Mouse (Mus musculus): Measurements from ENCODE around the gene Hectd1. TPM values are rescaled to one million over a fixed set of nuclear protein-coding genes. Genes with fewer than 3 reads are reported as not detected.

Hectd1 gene
- polyA plus RNA-seq, 1 experiment: 93.5 TPM

- Histone ChIP-seq H3K4me3 (ENCODE audit: insufficient read depth, low read length) (no peak overlapping the region), H3K27ac (ENCODE audit: insufficient read depth, low read length) (no peak overlapping the region), H3K4me1 (ENCODE audit: control insufficient read depth, insufficient read depth, low read length) (no peaks in the 10 kb centered on the region)
- TF ChIP-seq POLR2A (IDR thresholded peaks at IDR 0.05; ENCODE audit: low read depth, low read length) (no peak), CTCF (IDR thresholded peaks at IDR 0.05; ENCODE audit: borderline replicate concordance, insufficient read depth, low read length) (no peak)
Measured at GRCm38 (mm10) chr12:51858134-51859028, 29.0 kb upstream of the Hectd1 start.

GRCm38 (mm10) chr12:51856768-51857295 is 27.5 kb upstream of the Hectd1 start:
- no peak overlapping the region for H3K4me3 ChIP-seq (ENCODE audit: insufficient read depth, low read length)
- TF ChIP-seq CTCF (IDR thresholded peaks at IDR 0.05; ENCODE audit: borderline replicate concordance, insufficient read depth, low read length) (no peak), POLR2A (IDR thresholded peaks at IDR 0.05; ENCODE audit: low read depth, low read length) (no peak)
- H3K27ac ChIP-seq (ENCODE audit: insufficient read depth, low read length): no peak overlapping the region
- no peaks in the 10 kb centered on the region for H3K4me1 ChIP-seq (ENCODE audit: control insufficient read depth, insufficient read depth, low read length)

- TF ChIP-seq POLR2A (IDR thresholded peaks at IDR 0.05; ENCODE audit: low read depth, low read length) (no peak), CTCF (IDR thresholded peaks at IDR 0.05; ENCODE audit: borderline replicate concordance, insufficient read depth, low read length) (no peak)
Measured at GRCm38 (mm10) chr12:51855872-51856271, 26.5 kb upstream of the Hectd1 start.

GRCm38 (mm10) chr12:51855453-51855852 is 26.1 kb upstream of the Hectd1 start:
- H3K4me1 ChIP-seq (ENCODE audit: control insufficient read depth, insufficient read depth, low read length): no peaks in the 10 kb centered on the region
- no peak overlapping the region for H3K4me3 ChIP-seq (ENCODE audit: insufficient read depth, low read length)
- TF ChIP-seq POLR2A (IDR thresholded peaks at IDR 0.05; ENCODE audit: low read depth, low read length) (no peak), CTCF (IDR thresholded peaks at IDR 0.05; ENCODE audit: borderline replicate concordance, insufficient read depth, low read length) (no peak)
- H3K27ac ChIP-seq (ENCODE audit: insufficient read depth, low read length): no peak overlapping the region

More at GRCm38 (mm10) chr12:51855872-51856271, 26.5 kb upstream of the Hectd1 start:
- Histone ChIP-seq H3K4me1 (ENCODE audit: control insufficient read depth, insufficient read depth, low read length) (no peaks in the 10 kb centered on the region), H3K27ac (ENCODE audit: insufficient read depth, low read length) (no peak overlapping the region), H3K4me3 (ENCODE audit: insufficient read depth, low read length) (no peak overlapping the region)

GRCm38 (mm10) chr12:51851617-51852016 is 22.3 kb upstream of the Hectd1 start:
- Histone ChIP-seq H3K4me1 (ENCODE audit: control insufficient read depth, insufficient read depth, low read length) (0 out of 2 replicates have a peak, but pooled peaks cover 2% of the 10 kb centered on the region), H3K4me3 (ENCODE audit: insufficient read depth, low read length) (no peak overlapping the region), H3K27ac (ENCODE audit: insufficient read depth, low read length) (no peak overlapping the region)
- no peak for TF ChIP-seq POLR2A (IDR thresholded peaks at IDR 0.05; ENCODE audit: low read depth, low read length)

- TF ChIP-seq CTCF (IDR thresholded peaks at IDR 0.05; ENCODE audit: borderline replicate concordance, insufficient read depth, low read length) (no peak), POLR2A (IDR thresholded peaks at IDR 0.05; ENCODE audit: low read depth, low read length) (no peak)
- H3K4me3 ChIP-seq (ENCODE audit: insufficient read depth, low read length): no peak overlapping the region
- 0 out of 2 replicates have a peak, but pooled peaks cover 2% of the 10 kb centered on the region for H3K4me1 ChIP-seq (ENCODE audit: control insufficient read depth, insufficient read depth, low read length)
- H3K27ac ChIP-seq (ENCODE audit: insufficient read depth, low read length): no peak overlapping the region
Measured at GRCm38 (mm10) chr12:51851155-51851554, 21.8 kb upstream of the Hectd1 start.

- H3K4me1 ChIP-seq (ENCODE audit: control insufficient read depth, insufficient read depth, low read length): 0 out of 2 replicates have a peak, but pooled peaks cover 2% of the 10 kb centered on the region
- H3K4me3 ChIP-seq (ENCODE audit: insufficient read depth, low read length): no peak overlapping the region
- TF ChIP-seq POLR2A (IDR thresholded peaks at IDR 0.05; ENCODE audit: low read depth, low read length) (no peak), CTCF (IDR thresholded peaks at IDR 0.05; ENCODE audit: borderline replicate concordance, insufficient read depth, low read length) (no peak)
- no peak overlapping the region for H3K27ac ChIP-seq (ENCODE audit: insufficient read depth, low read length)
Measured at GRCm38 (mm10) chr12:51850339-51850738, 21.0 kb upstream of the Hectd1 start.

- Histone ChIP-seq H3K4me3 (ENCODE audit: insufficient read depth, low read length) (no peak overlapping the region), H3K4me1 (ENCODE audit: control insufficient read depth, insufficient read depth, low read length) (0 out of 2 replicates have a peak, but pooled peaks cover 2% of the 10 kb centered on the region), H3K27ac (ENCODE audit: insufficient read depth, low read length) (no peak overlapping the region)
- TF ChIP-seq POLR2A (IDR thresholded peaks at IDR 0.05; ENCODE audit: low read depth, low read length) (no peak), CTCF (IDR thresholded peaks at IDR 0.05; ENCODE audit: borderline replicate concordance, insufficient read depth, low read length) (no peak)
Measured at GRCm38 (mm10) chr12:51849902-51850301, 20.6 kb upstream of the Hectd1 start.

- no peak overlapping the region for H3K4me3 ChIP-seq (ENCODE audit: insufficient read depth, low read length)
- TF ChIP-seq POLR2A (IDR thresholded peaks at IDR 0.05; ENCODE audit: low read depth, low read length) (no peak), CTCF (IDR thresholded peaks at IDR 0.05; ENCODE audit: borderline replicate concordance, insufficient read depth, low read length) (no peak)
- H3K4me1 ChIP-seq (ENCODE audit: control insufficient read depth, insufficient read depth, low read length): peaks cover 9% of the 10 kb centered on the region
- H3K27ac ChIP-seq (ENCODE audit: insufficient read depth, low read length): peak overlapping the region; percentile 83
Measured at GRCm38 (mm10) chr12:51847953-51848680, 18.8 kb upstream of the Hectd1 start.
